Mouse (Mus musculus): ENCODE measurements around the gene BC117090.

DNA sequence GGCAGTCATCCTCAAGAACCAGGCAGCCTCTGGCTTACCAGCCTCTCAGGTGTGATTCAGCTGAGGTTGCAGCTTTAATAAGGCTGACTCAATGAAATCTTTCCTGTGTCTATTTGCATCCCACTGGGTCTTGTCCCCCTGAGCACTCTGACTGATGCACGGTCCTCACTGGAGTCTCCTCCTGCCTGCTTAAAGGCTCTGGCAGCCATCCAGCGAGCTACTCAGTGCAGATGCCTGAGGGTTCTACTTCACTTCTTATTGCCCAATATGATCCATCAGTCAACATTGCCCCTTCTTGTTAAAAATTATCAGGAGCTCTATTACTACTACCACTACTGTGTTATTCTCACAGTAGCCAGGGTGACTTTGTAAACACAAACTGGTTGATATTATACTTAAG, 3.0 kb upstream of the BC117090 start:
- TF ChIP-seq CTCF (IDR thresholded peaks at IDR 0.05; ENCODE audit: control insufficient read depth, insufficient read depth, low read length) (no peak), POLR2A (IDR thresholded peaks at IDR 0.05; ENCODE audit: borderline replicate concordance, control insufficient read depth, low read depth, low read length) (no peak)

Data from bone marrow, adult 2 months (tissue).